Mouse (Mus musculus): Measurements from ENCODE around the gene Slc7a15. TPM values are rescaled to one million over a fixed set of nuclear protein-coding genes. Genes with fewer than 3 reads are reported as not detected.

Slc7a15 gene
- total and polyA plus RNA-seq, 3 experiments, result not detected

DNA sequence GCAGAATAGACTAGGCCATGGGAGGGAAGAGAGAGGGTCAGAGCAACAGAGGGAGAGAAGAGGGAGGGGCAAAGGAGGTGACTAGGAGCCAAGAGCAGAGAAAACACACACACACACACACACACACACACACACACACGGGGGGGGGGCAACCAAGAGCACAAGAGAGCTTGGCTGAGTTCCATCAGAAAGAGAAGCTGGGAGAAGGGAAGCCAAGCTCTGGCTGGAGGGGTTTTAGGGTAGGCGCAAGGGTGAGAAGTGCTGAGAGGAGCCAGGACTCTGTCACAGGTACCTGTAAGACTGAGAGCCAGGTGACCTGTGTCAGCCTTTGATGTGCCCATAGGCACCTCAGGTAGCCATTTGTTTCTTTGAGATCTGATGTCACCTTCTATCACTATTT is 76.2 kb downstream of the Slc7a15 start:
- H3K4me3 ChIP-seq (ENCODE audit: control insufficient read depth in 1 of 2, insufficient read depth in 1 of 2, low read depth in 2 of 2, low read length in 2 of 2), result no peak overlapping the region
- H3K9ac ChIP-seq (ENCODE audit: control insufficient read depth, low read depth, low read length, poor library complexity, severe bottlenecking), result no peak overlapping the region
- peaks cover 0 to 10% of the 10 kb centered on the region in 2 experiments; a peak in 2 of 4 replicates for H3K36me3 ChIP-seq (ENCODE audit: control insufficient read depth in 1 of 2, insufficient read depth in 2 of 2, low read length in 2 of 2)
- peak; percentile 19 for DNase-seq (ENCODE audit: low read depth, low spot score)
- H3K27me3 ChIP-seq (ENCODE audit: control insufficient read depth in 1 of 2, insufficient read depth in 2 of 2, low read length in 2 of 2), result no peaks in the 10 kb centered on the region
- H3K9me3 ChIP-seq (replicated peaks; ENCODE audit: insufficient read depth, low read length), result no peaks in the 10 kb centered on the region
- H3K79me2 ChIP-seq (ENCODE audit: control insufficient read depth, insufficient read depth, low read length, poor library complexity), result no peaks in the 10 kb centered on the region
- no peak overlapping the region for H3K27ac ChIP-seq (ENCODE audit: control insufficient read depth, low read depth, low read length)
- peaks cover 4 to 17% of the 10 kb centered on the region in 2 experiments; a peak in 3 of 4 replicates for H3K4me1 ChIP-seq (ENCODE audit: control insufficient read depth in 1 of 2, insufficient read depth in 2 of 2, low read length in 2 of 2)
- TF ChIP-seq SIN3A (IDR thresholded peaks at IDR 0.05; ENCODE audit: low read length), result no peak
- TF ChIP-seq MYB (IDR thresholded peaks at IDR 0.05; ENCODE audit: low read depth, low read length), result no peak
- no peak for TF ChIP-seq TCF12 (IDR thresholded peaks at IDR 0.05; ENCODE audit: low read depth, low read length)

DNA sequence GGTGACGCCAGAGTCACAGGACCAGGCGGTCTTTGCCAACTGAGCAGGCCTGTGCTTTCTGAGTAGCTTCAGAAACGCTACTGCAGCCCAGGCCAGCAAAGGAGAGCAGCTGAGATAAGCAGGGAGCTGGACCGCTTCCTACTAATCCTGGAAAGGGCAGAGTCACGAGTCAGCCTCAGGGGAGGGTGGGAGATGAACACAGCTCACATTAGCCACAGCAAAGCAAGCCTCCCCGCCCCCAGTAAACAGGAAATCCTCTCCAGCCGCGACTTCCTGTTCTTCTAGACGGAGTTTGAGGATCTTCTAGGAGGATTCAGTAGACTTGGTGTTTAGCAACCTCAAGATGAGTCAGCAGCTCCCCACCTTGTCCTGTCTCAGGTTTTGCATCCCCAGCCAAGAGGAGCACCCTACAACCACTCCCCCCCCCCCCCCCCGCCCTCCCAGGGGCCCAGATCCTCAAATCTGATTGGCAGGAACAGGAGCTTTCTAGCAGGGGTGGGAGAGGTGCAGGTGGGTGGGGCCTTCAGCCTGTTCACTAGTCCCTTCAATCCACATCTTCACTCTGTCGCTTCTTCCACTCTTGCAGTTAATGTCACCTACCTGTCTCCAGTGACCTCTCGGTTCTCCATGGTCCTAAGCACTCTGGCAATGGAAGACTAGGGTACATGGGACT is 77.4 kb downstream of the Slc7a15 start:
- H3K4me3 ChIP-seq (ENCODE audit: control insufficient read depth in 1 of 2, insufficient read depth in 1 of 2, low read depth in 2 of 2, low read length in 2 of 2), result peak overlapping the region; percentile 5 to 28; a peak in 2 of 4 replicates
- H3K9me3 ChIP-seq (replicated peaks; ENCODE audit: insufficient read depth, low read length), result no peaks in the 10 kb centered on the region
- H3K27me3 ChIP-seq (ENCODE audit: control insufficient read depth in 1 of 2, insufficient read depth in 2 of 2, low read length in 2 of 2), result no peaks in the 10 kb centered on the region
- peak overlapping the region; percentile 57 for H3K9ac ChIP-seq (ENCODE audit: control insufficient read depth, low read depth, low read length, poor library complexity, severe bottlenecking)
- H3K79me2 ChIP-seq (ENCODE audit: control insufficient read depth, insufficient read depth, low read length, poor library complexity), result no peaks in the 10 kb centered on the region
- DNase-seq (ENCODE audit: low read depth, low spot score), result peak; percentile 96
- peaks cover 4 to 17% of the 10 kb centered on the region in 2 experiments; a peak in 3 of 4 replicates for H3K4me1 ChIP-seq (ENCODE audit: control insufficient read depth in 1 of 2, insufficient read depth in 2 of 2, low read length in 2 of 2)
- H3K27ac ChIP-seq (ENCODE audit: control insufficient read depth, low read depth, low read length), result peak overlapping the region; percentile 94
- peaks cover 0 to 10% of the 10 kb centered on the region in 2 experiments; a peak in 2 of 4 replicates for H3K36me3 ChIP-seq (ENCODE audit: control insufficient read depth in 1 of 2, insufficient read depth in 2 of 2, low read length in 2 of 2)
- TF ChIP-seq TCF12 (IDR thresholded peaks at IDR 0.05; ENCODE audit: low read depth, low read length) (0 out of 2 replicates have a peak, but pooled peaks have one; percentile 28), MAFK (IDR thresholded peaks at IDR 0.05; ENCODE audit: borderline replicate concordance, low read depth, low read length) (no peak), JUND (IDR thresholded peaks at IDR 0.05; ENCODE audit: low read depth, low read length) (no peak; the same call in 1 of the 2 replicates), CHD1 (IDR thresholded peaks at IDR 0.05; ENCODE audit: low read depth, low read length) (no peak), CTCF (IDR thresholded peaks at IDR 0.05 in 2 of 3, conservative IDR thresholded peaks at IDR 0.05 in 1 of 3; ENCODE audit: control insufficient read depth in 1 of 3, insufficient read depth in 1 of 3, low read depth in 2 of 3, low read length in 3 of 3, poor library complexity in 1 of 3, severe bottlenecking in 1 of 3) (no peak), ZC3H11A (IDR thresholded peaks at IDR 0.05; ENCODE audit: low read depth, low read length) (no peak; the same call in 1 of the 2 replicates), USF1 (IDR thresholded peaks at IDR 0.05; ENCODE audit: low read depth, low read length) (peak; percentile 66), ETS1 (IDR thresholded peaks at IDR 0.05; ENCODE audit: low read depth, low read length) (peak; percentile 89), MYB (IDR thresholded peaks at IDR 0.05; ENCODE audit: low read depth, low read length) (no peak), SIN3A (IDR thresholded peaks at IDR 0.05; ENCODE audit: low read length) (peak; percentile 77), TBP (IDR thresholded peaks at IDR 0.05; ENCODE audit: low read depth, low read length) (peak; percentile 54; the same call in 1 of the 2 replicates), ZNF384 (IDR thresholded peaks at IDR 0.05; ENCODE audit: low read depth, low read length) (no peak), ZMIZ1 (IDR thresholded peaks at IDR 0.05; ENCODE audit: low read depth, low read length) (no peak), GABPA (IDR thresholded peaks at IDR 0.05; ENCODE audit: low read depth, low read length) (peak; percentile 63; the same call in 1 of the 2 replicates), CHD2 (IDR thresholded peaks at IDR 0.05; ENCODE audit: low read length) (peak; percentile 42; the same call in 1 of the 2 replicates), MXI1 (IDR thresholded peaks at IDR 0.05; ENCODE audit: low read depth, low read length) (peak; percentile 67; the same call in 1 of the 2 replicates), NRF1 (IDR thresholded peaks at IDR 0.05; ENCODE audit: insufficient read depth, low read depth, low read length, poor library complexity, severe bottlenecking) (no peak), E2F4 (IDR thresholded peaks at IDR 0.05; ENCODE audit: borderline replicate concordance, low read depth, low read length) (no peak), MAZ (IDR thresholded peaks at IDR 0.05; ENCODE audit: low read depth, low read length) (peak; percentile 84), TAL1 (IDR thresholded peaks at IDR 0.05; ENCODE audit: low read length) (no peak), NELFE (IDR thresholded peaks at IDR 0.05; ENCODE audit: low read depth, low read length) (peak; percentile 43; the same call in 1 of the 2 replicates), RCOR1 (IDR thresholded peaks at IDR 0.05; ENCODE audit: low read depth, low read length) (peak; percentile 49; the same call in 1 of the 2 replicates), MYC (IDR thresholded peaks at IDR 0.05; ENCODE audit: low read depth, low read length) (peak; percentile 65; the same call in 1 of the 2 replicates), ZKSCAN1 (IDR thresholded peaks at IDR 0.05; ENCODE audit: low read depth, low read length) (no peak), UBTF (IDR thresholded peaks at IDR 0.05; ENCODE audit: borderline replicate concordance, insufficient read depth, low read depth, low read length) (no peak), BHLHE40 (IDR thresholded peaks at IDR 0.05; ENCODE audit: borderline replicate concordance, low read depth, low read length) (peak; percentile 84), MAX (IDR thresholded peaks at IDR 0.05; ENCODE audit: low read length) (peak; percentile 72; the same call in 1 of the 2 replicates), KAT2A (conservative IDR thresholded peaks at IDR 0.05; ENCODE audit: low read depth, low read length) (no peak; the same call in 1 of the 2 replicates), GATA1 (IDR thresholded peaks at IDR 0.05; ENCODE audit: low read depth, low read length) (peak; percentile 50)

All from MEL (cell line).